Mouse (Mus musculus) gastrocnemius, postnatal 14 days (tissue): ENCODE data around the gene Zzef1. TPM values are rescaled to one million over a fixed set of nuclear protein-coding genes. Genes with fewer than 3 reads are reported as not detected.

ENCODE experiments used
- DNase-seq: peaks from one replicate; pipeline ENCODE4 v3.0.0; 2021; ENCODE audit warnings: mixed read lengths
- intact Hi-C: fragments of 180-260 bp; cut with DNase I; formaldehyde crosslinking; loops from one replicate; pipeline ENCODE4 v1.15.1; 2025; ENCODE audit warnings: low total_unique reads
- total RNA-seq, 2 experiments: library from RNA; stranded (reverse); gene quantifications; 2 replicates each; pipeline ENCODE4 v1.2.3; 2021

The Zzef1 gene
- total RNA-seq, 2 experiments from 2014 or later: 13.2 to 14.2 TPM

DNA sequence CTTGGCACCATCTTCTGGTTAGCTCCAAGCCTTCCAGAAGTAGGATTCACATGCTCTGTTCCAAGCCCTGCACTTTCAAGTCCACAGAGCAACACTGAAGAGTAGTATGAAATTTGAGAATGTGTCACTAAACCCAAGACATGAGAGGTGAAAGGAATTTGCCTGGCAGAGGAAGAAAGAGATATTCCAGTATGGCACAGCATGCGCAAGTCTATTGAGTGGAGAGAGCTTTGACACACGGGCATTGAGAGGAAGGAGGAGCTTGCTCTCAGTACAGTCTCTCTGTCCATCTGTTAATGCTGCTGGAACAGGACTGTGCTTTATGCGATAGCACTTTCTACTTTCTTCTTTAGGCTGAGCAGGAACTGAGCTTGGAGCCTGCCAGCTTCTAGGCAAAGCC, 7.0 kb downstream of the Zzef1 start:
- intact Hi-C loops: no loop called here
- no peak for DNase-seq

DNA sequence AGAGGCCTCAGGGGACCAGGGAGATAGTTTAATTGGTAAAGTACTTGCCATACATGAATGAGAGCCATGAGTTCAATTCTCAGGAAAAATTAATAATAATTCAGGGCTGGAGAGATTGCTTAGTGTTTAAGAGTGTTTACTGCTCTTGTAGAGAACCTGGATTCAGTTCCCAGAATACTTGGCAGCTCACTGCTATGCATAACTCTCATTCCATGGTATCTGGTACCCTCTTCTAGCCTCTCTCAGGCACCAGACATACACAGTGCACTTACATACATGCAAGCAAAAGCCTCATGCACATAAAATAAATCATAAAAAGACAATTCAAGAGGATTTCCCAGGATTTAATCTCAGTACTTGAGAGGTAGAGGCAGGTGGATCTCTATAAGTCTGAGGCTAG, 8.6 kb downstream of the Zzef1 start:
- DNase-seq: no peak
- intact Hi-C loops: no loop called here

DNA sequence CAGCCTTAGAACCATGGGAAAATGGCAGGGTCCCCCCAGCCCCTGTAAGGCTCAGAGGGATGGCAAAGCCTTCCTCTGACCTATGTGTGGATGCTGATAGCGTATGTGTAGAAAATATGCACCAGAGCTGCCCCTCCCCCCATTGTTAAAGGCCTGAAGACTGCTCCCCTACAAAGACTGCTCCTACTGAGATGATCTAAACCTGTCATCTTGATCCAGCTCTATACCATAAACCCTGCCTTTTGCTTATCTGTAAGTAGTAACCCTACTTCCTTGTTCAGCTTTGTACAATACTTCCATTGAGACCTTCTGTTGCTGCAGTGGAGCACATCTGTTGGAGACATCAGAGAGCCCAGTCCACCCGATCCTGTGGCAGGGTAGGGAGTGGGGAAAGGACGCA, 9.2 kb downstream of the Zzef1 start:
- no peak for DNase-seq
- intact Hi-C loops: no loop called here

DNA sequence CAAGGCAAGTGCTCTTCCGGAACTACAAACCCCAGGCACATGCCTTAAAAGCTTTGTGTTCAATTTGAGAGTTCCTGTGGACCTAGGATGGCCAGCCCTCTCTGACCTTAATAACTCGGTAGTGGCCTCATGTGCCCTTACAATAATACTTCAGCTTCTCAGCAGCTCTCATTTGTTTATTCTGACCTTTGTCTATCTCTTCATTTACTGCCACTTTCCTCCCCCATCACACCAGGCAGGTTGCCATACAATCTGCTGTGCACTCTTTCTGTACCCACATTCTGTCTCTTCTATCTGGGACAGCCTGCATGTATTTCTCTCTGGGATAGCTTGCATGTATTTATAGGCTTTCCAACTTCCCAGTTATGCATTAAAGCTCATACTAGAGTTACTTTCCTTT, 10.5 kb downstream of the Zzef1 start:
- DNase-seq: no peak
- intact Hi-C loops: no loop called here

DNA sequence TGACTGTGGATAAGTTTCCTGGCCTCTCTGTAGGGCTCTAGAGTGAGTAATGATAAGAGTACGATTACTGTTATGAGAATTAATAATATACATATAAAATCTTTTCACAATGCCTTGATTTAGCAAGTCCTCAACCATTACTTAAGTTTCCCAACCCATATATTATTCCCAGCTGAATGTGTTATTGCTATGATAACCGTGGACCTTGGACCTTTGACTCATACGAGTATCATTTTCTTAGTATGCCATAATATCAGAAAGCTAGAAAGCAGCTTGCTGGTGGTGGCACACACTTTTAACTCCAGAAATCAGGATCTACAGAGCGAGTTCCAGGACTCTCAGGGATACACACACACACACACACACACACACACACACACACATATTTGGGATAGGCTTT, 12.0 kb downstream of the Zzef1 start:
- DNase-seq: no peak

DNA sequence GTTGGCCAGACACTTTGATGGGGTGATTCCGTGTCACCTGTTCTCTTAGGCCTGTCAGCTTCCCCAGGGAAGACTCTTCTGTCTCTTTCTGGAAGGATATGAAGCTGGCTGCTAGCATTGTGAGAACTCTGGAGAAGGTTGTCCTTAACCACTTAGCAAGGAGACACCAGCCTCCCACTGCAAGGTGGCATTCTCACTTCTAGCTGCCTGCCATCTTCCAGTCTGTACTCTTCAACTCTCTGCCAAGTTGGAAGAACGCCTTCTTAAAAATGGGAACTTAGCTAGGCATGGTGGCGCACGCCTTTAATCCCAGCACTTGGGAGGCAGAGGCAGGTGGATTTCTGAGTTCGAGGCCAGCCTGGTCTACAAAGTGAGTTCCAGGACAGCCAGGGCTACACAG, 17.7 kb downstream of the Zzef1 start:
- no peak for DNase-seq
- intact Hi-C loops: no loop called here

More for the DNA sequence above, 12.0 kb downstream of the Zzef1 start:
- intact Hi-C loops: no loop called here

DNA sequence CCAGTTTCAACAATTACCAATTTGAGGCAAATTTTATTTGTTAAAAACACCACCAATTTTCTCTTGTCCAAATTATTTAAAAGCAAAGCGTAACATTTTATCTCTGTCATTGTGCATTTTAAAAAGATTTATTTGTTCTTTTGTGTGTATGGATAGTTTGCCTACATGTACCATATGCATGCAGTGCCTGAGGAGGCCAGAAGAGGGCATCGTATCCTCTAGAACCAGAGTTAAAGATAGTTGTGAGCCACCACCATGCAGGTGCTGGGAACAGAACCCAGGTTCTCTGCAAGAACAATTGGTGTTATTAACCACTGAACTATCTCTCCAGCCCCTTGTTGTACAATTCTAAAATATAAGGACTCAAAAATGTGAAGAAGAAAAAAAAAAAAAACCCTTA, 18.2 kb downstream of the Zzef1 start:
- no peak for DNase-seq
- intact Hi-C loops: no loop called here

DNA sequence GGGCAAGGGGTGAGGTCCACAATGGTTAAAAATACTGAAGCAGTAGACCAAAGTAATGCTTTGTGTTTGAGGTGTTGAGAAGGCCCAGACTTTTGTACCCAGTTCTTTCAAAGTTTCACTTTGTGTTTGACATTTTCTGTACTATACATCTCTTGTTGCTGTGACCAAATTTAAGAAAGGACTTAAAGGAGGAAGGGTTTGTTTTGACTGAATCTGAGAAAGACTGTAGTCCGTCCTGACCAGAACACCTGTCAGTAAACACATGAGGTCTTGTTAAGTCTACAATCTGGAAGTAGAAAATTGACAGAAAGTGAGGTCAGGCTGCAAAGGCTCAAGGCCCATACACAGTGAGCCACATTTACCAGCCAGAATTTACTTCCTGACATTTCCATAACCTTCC, 20.8 kb downstream of the Zzef1 start:
- DNase-seq: no peak
- intact Hi-C loops: no loop called here

DNA sequence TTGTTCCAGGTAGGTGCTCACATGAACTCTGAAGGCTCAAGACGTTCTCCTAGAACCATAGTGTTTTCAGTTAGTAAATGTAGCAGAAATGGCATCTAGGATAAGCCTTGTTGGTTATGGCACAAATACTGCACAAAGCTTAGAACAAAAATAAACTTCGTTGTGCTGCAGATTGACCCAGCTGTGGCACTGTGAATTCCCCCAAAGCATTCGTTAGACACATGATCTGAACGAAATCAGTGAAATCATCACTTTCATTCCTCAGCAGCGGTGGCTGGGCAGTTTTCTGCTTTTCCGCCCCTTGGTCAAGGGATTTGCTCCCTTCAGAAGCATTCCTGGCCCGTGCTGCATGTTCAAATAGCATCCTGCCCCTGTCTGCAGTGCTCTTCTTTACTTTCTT, 22.0 kb downstream of the Zzef1 start:
- DNase-seq: no peak
- intact Hi-C loops: no loop called here

DNA sequence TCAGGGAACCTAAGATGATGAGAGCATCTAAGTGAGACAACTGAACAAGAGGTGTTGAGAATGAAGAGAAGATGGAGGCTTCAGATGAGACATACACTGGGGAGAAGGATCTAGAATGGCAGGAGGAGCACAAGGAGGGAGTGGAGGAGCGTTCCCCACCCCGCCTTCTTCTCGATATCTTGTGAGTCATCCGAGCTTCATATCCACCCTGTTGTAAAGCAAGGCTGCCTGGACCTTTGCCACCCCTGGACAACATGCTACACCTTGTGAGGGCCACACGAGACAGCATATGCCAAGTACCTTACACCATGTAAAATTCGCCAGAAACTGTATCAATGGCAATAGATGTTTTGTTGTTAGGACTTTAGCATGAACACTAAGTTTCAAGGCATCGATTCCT, 25.0 kb downstream of the Zzef1 start:
- intact Hi-C loops: no loop called here
- no peak for DNase-seq

DNA sequence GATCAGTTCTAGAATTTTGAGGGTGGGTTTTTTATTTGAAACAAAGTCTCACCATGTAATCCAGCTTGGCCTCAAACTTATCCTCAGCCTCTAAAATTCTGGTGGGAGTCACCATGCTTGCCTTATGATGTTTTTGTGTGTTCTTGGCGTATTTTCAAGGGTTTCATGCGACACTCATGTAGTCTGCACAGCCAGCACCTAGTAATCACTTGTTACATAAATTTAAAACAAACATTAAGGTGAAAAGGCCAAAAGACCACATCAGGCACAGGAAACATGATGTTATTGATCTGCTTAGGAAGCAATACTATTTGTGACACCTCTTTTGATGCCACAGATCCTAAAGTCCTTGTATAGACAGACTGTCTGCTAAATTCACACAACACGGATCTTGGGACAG, 33.8 kb downstream of the Zzef1 start:
- DNase-seq: no peak
- intact Hi-C loops: no loop called here

DNA sequence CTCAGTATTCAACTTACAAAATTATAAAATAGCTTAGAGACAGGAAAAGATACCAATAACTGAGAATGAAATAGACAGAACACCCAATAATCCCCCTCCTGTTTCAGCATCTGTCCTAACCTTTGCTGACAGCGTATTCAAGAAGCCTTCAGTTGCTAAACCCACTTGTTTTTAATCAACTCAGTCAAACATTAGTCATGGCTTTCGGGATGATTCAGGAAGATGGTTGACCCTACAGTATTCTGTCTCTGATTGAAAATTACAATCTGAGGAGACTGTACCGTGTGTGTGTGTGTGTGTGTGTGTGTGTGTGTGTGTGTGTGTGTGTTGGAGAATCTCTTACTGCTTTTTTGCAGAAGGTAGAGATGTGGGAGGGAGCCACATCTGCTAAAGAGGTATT, 46.7 kb downstream of the Zzef1 start:
- no peak for DNase-seq
- intact Hi-C loops: no loop called here

DNA sequence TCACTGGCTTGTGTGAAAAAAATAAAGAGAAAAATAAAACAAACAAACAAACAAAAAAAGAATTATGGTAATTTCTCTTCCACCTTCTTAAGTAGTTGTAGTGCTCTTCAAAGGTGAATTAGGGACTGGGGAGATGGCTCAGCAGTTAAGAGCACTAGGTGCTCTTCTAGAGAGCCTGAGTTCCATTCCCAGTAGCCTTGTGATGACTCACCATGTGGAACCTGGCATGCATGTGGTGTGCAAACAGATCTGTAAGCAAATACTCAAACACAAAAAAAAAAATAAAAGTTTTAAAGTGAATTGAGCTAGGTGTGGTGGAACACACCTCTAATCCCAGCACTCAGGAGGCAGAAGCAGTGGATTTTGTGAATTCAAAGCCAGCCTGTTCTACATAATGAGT, 47.5 kb downstream of the Zzef1 start:
- intact Hi-C loops: no loop called here
- DNase-seq: no peak

DNA sequence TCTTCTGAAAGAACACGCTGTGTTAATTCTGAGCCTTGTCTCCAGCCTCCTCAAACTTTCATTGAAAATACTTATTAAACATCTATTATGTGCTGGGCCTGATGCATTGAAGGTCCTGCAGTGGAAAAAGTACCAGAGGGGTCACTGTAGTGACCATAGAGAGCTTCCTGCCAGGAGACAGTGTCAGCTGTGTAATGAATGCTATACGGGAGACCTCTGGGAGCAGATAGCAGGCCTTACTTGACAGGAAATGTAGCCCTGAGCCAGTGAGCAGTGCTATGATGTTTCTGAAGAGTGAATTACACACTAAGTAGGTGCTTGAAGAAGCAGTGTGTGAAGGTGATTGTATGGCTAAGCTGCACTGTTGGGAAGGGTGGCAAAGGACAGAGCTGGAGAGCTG, 49.5 kb downstream of the Zzef1 start:
- intact Hi-C loops: no loop called here
- no peak for DNase-seq

DNA sequence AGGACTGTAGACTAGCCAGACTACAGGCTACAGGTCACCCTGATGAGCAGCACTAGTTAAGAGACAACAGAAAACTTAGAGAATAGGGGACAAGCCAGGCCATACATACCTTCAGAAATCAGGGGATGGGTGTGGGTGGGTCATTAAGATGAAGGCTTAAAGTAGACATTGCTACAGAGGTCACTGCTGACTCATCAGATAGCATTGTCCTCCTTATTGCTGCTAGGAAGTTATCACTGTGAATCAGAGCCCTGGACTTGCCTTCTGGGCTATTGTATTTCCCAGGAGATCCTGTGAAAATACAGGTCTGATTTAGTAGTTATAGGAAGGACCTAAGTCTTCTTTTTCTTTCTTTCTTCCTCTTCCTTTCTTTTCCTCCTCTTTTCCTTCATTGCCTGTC, 50.7 kb downstream of the Zzef1 start:
- no peak for DNase-seq
- intact Hi-C loops: no loop called here

DNA sequence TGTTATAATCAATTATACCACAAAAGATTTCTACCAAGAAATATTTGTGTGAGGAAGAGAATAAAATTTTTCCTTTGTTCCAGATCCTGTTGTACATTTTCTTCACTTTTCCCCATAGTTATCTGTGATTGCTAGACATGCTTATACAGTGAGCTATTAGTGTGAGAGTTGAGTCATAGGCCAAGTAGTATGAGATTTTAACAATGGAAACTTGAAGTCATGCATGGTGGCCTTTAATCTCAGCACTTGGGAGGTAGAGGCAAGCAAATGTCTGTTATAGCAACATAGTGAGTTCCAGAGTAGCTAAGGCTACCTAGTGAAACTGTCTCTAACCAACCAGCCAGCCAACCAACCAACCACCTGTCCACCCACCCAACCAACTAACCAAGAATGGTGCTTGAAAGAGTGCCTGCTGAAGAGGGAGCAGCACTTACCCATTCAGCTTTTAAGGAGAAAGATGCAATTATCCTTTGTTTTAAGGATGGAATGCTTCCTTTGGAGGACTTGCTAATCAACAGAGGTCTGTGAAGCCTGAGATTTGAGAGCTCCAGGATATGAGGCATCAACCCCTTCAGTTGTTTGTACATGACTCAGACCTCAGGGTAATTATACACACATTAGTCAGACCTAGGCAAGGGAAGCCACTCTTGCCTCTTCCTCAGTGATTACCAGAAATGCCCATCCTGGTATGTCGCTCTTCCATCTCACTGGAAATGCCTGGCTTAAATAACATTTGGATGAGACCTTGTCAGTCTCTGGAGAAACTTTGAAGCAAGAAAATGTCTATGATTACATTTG, 52.0 kb downstream of the Zzef1 start:
- intact Hi-C loops: no loop called here
- DNase-seq: no peak

DNA sequence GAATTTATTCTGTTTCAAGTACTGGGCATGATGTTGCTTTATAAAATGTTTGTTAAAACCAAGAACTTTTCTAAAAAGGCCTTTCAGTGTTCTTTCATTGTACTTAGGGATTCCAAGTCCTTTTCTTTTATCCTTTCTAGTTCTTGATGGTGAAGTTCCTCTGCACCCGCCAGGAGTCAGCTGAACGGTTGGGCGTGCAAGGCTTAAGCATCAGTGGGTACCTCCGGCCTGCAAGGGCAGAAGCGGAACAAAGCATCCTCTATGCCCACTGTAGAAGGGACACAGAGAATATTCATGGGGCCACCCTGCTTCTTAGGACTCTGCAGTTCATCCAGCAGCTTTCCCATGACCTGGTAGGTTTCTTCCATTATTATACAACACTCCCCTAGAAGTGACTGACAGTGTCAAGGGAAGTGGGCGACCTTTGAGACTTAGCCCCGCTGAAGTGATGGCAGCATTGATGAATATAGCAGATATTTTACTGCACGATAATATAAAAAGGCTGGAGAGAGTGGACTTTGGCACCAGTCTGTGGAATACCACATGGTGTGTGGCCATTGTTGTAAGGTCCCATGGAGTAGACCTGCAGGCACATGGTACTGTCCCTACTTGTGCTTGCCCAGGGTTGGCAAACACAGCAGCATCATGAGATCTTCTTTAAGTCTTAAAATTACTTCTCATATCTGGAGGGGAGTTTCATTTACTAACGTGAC, 54.5 kb downstream of the Zzef1 start:
- intact Hi-C loops: no loop called here

DNA sequence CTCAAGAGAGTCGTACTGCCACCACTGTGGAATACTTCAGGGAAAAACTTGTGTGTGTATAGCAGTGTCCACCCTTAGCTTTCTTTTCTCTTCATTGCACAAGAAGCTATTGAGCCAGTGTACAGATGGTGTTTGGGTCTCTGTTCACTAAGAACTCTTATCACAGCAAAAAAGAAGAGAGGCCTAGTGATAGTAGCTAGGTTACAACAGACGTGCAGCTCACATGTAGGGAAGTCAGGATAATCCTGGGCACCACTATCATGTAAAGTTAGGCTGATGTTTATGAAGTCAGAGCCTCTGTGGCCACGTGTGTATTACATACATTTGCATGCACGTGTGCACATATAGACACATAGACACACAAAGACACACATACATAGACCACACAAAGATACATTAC, 55.2 kb downstream of the Zzef1 start:
- no peak for DNase-seq
- intact Hi-C loops: no loop called here

More for the DNA sequence above, 54.5 kb downstream of the Zzef1 start:
- no peak for DNase-seq

DNA sequence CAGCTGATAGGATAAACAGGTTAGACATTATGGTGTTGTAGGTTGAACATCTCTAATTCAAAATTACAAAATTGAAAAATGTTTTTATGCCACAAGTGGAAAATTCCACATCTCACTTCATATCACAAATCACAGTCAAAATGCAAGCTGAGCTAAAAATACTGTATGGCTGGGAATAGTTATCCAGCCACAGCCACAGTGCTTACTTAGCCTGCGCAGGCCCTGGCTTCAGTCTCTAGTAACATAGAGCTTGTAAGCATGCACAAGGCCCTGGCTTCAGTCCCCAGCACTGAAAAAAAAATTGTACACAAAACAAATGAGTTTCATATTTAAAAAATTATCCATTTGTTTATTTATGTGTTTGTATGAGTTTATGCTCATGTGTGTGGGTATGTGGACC, 56.1 kb downstream of the Zzef1 start:
- DNase-seq: no peak
- intact Hi-C loops: no loop called here

DNA sequence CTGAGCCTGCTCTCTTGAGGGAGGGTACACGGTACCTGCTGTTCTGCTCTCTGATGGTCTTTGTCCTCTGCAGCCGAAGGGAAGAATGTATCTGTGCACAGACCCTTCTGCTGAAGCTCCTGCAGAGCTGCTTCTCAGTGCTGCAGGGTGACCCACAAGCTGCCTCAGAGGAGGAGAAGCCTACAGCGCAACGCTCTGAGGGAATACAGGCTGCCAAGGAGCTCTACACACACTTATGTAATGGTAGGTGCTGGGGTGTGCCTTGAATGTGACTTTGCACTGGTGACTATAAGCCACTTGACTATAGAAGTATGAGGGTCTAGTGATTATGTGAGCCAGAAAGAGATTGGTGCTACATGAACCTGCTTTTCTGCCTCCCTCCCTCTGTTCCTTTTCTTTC, 57.1 kb downstream of the Zzef1 start:
- no peak for DNase-seq
- intact Hi-C loops: no loop called here

DNA sequence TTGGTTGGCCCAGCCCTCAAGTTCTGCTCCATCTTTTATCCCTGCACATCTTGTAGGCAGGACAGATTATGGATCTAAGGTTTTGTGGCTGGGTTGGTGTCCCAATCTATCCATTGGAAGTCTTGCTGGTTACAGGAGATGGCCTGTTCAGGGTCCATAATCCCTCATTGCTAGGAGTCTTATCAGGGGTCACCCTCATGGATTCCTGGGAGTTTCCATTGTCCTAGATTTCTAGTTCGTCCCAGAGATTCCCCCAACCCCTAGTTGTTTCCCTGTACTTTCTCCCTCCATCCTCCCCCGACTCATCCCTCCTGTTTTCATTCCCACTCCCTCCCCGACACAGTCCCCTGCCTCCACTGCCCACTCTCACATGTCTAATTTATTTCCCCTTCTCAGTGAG, 58.2 kb downstream of the Zzef1 start:
- intact Hi-C loops: no loop called here
- DNase-seq: no peak
